Comparison of ENCODE assay signal across 14 mouse cellular contexts in the genomic region with DNA sequence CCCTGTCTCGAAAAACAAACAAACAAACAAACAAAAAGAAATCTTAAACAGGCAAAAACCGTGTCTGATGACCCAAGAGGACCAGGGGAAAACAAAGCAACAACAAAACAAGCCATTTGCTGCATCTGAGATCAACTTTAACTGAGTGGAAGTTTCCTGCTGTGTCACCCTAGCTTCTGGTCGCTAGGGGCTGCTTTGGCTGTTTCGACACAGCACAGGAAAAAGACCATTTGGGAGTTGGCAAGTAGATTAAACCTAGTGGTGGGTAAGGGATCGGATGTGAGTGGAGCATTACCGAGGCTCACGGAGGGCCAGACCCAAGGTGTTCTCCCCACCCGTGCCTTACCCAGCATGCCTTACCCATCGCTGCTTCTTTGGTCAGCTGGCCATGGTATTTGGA.
"Had no signal": no experiment of that assay in that cellular context is flagged by ENCODE, and none has a peak within 500 bp of the region (broad histone marks: within the 10 kb centered on the region; RNA-seq: fewer than 3 reads in every experiment).

No protein-coding gene starts in this region.

- H3K27ac ChIP-seq: midbrain, embryonic 10.5 days; midbrain, embryonic 13.5 days; midbrain, embryonic 15.5 days; neural tube, embryonic 12.5 days; stomach, embryonic 15.5 days; stomach, postnatal 0 days had no signal

- ATAC-seq: midbrain, embryonic 13.5 days; midbrain, embryonic 15.5 days had no signal

- H3K4me1 ChIP-seq: midbrain, embryonic 10.5 days; midbrain, embryonic 13.5 days; midbrain, embryonic 15.5 days; neural tube, embryonic 12.5 days; stomach, embryonic 15.5 days had no signal

- DNase-seq: lung, adult 18-20 months; lung, embryonic 14.5 days; lung, postnatal 10 days; lung, postnatal 4 days; right cerebral cortex, postnatal 14 days; thymus, adult 2 months; thymus, postnatal 25 days; thymus, postnatal 4 days had no signal

- H3K4me3 ChIP-seq: midbrain, embryonic 10.5 days; midbrain, embryonic 13.5 days; midbrain, embryonic 15.5 days; neural tube, embryonic 12.5 days; stomach, embryonic 15.5 days had no signal

- H3K9me3 ChIP-seq: midbrain, embryonic 10.5 days; midbrain, embryonic 13.5 days; midbrain, embryonic 15.5 days; neural tube, embryonic 12.5 days; stomach, embryonic 15.5 days had no signal

- H3K27me3 ChIP-seq: midbrain, embryonic 13.5 days; midbrain, embryonic 15.5 days; neural tube, embryonic 12.5 days; stomach, embryonic 15.5 days had no signal
